Mouse (Mus musculus): ENCODE results near the gene Klhdc7b. TPM values are rescaled to one million over a fixed set of nuclear protein-coding genes. Genes with fewer than 3 reads are reported as not detected.

The Klhdc7b gene
- polyA plus RNA-seq, 1 experiment: 0.19 TPM

GRCm38 (mm10) chr15:89363051-89363450 is 21.7 kb upstream of the Klhdc7b start:
- H3K4me1 ChIP-seq (ENCODE audit: control insufficient read depth, insufficient read depth, low read length): no peaks in the 10 kb centered on the region
- TF ChIP-seq CTCF (IDR thresholded peaks at IDR 0.05; ENCODE audit: control insufficient read depth, insufficient read depth, insufficient replicate concordance, low read depth, low read length): no peak
- no peak for TF ChIP-seq POLR2A (IDR thresholded peaks at IDR 0.05; ENCODE audit: control insufficient read depth, low read depth, low read length)
- H3K27me3 ChIP-seq (ENCODE audit: control insufficient read depth, insufficient read depth, low read length): no peaks in the 10 kb centered on the region
- peaks cover 2% of the 10 kb centered on the region for H3K36me3 ChIP-seq (ENCODE audit: control insufficient read depth, insufficient read depth, low read length)
- no peak overlapping the region for H3K27ac ChIP-seq (ENCODE audit: control insufficient read depth, insufficient read depth, low read depth, low read length)
- no peak overlapping the region for H3K4me3 ChIP-seq (ENCODE audit: control insufficient read depth, low read depth, low read length)

- Histone ChIP-seq H3K27ac (ENCODE audit: control insufficient read depth, insufficient read depth, low read depth, low read length) (no peak overlapping the region), H3K36me3 (ENCODE audit: control insufficient read depth, insufficient read depth, low read length) (peaks cover 2% of the 10 kb centered on the region), H3K27me3 (ENCODE audit: control insufficient read depth, insufficient read depth, low read length) (no peaks in the 10 kb centered on the region), H3K4me3 (ENCODE audit: control insufficient read depth, low read depth, low read length) (no peak overlapping the region), H3K4me1 (ENCODE audit: control insufficient read depth, insufficient read depth, low read length) (no peaks in the 10 kb centered on the region)
- TF ChIP-seq CTCF (IDR thresholded peaks at IDR 0.05; ENCODE audit: control insufficient read depth, insufficient read depth, insufficient replicate concordance, low read depth, low read length) (no peak), POLR2A (IDR thresholded peaks at IDR 0.05; ENCODE audit: control insufficient read depth, low read depth, low read length) (no peak)
Measured at GRCm38 (mm10) chr15:89365141-89365551, 19.6 kb upstream of the Klhdc7b start.

- Histone ChIP-seq H3K36me3 (ENCODE audit: control insufficient read depth, insufficient read depth, low read length) (no peaks in the 10 kb centered on the region), H3K4me3 (ENCODE audit: control insufficient read depth, low read depth, low read length) (no peak overlapping the region), H3K27ac (ENCODE audit: control insufficient read depth, insufficient read depth, low read depth, low read length) (no peak overlapping the region)
Measured at GRCm38 (mm10) chr15:89372068-89372467, 12.6 kb upstream of the Klhdc7b start.

GRCm38 (mm10) chr15:89372536-89372935 is 12.2 kb upstream of the Klhdc7b start:
- no peak for TF ChIP-seq POLR2A (IDR thresholded peaks at IDR 0.05; ENCODE audit: control insufficient read depth, low read depth, low read length)
- Histone ChIP-seq H3K27ac (ENCODE audit: control insufficient read depth, insufficient read depth, low read depth, low read length) (no peak overlapping the region), H3K36me3 (ENCODE audit: control insufficient read depth, insufficient read depth, low read length) (no peaks in the 10 kb centered on the region), H3K27me3 (ENCODE audit: control insufficient read depth, insufficient read depth, low read length) (no peaks in the 10 kb centered on the region), H3K4me1 (ENCODE audit: control insufficient read depth, insufficient read depth, low read length) (peaks cover 17% of the 10 kb centered on the region), H3K4me3 (ENCODE audit: control insufficient read depth, low read depth, low read length) (peak overlapping the region; percentile 91)

More at GRCm38 (mm10) chr15:89372068-89372467, 12.6 kb upstream of the Klhdc7b start:
- TF ChIP-seq CTCF (IDR thresholded peaks at IDR 0.05; ENCODE audit: control insufficient read depth, insufficient read depth, insufficient replicate concordance, low read depth, low read length) (no peak), POLR2A (IDR thresholded peaks at IDR 0.05; ENCODE audit: control insufficient read depth, low read depth, low read length) (no peak)
- H3K4me1 ChIP-seq (ENCODE audit: control insufficient read depth, insufficient read depth, low read length): peaks cover 13% of the 10 kb centered on the region
- no peaks in the 10 kb centered on the region for H3K27me3 ChIP-seq (ENCODE audit: control insufficient read depth, insufficient read depth, low read length)

GRCm38 (mm10) chr15:89373027-89373761 is 11.5 kb upstream of the Klhdc7b start:
- peak; percentile 66; the same call in 1 of the 2 replicates for TF ChIP-seq CTCF (IDR thresholded peaks at IDR 0.05; ENCODE audit: control insufficient read depth, insufficient read depth, insufficient replicate concordance, low read depth, low read length)
- no peak for TF ChIP-seq POLR2A (IDR thresholded peaks at IDR 0.05; ENCODE audit: control insufficient read depth, low read depth, low read length)
- Histone ChIP-seq H3K36me3 (ENCODE audit: control insufficient read depth, insufficient read depth, low read length) (no peaks in the 10 kb centered on the region), H3K27ac (ENCODE audit: control insufficient read depth, insufficient read depth, low read depth, low read length) (peak overlapping the region; percentile 91), H3K4me3 (ENCODE audit: control insufficient read depth, low read depth, low read length) (peak overlapping the region; percentile 91), H3K4me1 (ENCODE audit: control insufficient read depth, insufficient read depth, low read length) (peaks cover 23% of the 10 kb centered on the region), H3K27me3 (ENCODE audit: control insufficient read depth, insufficient read depth, low read length) (no peaks in the 10 kb centered on the region)

- TF ChIP-seq CTCF (IDR thresholded peaks at IDR 0.05; ENCODE audit: control insufficient read depth, insufficient read depth, insufficient replicate concordance, low read depth, low read length) (peak; percentile 72; the same call in 1 of the 2 replicates), POLR2A (IDR thresholded peaks at IDR 0.05; ENCODE audit: control insufficient read depth, low read depth, low read length) (peak; percentile 84; the same call in 1 of the 2 replicates)
- Histone ChIP-seq H3K27ac (ENCODE audit: control insufficient read depth, insufficient read depth, low read depth, low read length) (peak within 1 kb of the TSS; percentile 91), H3K4me1 (ENCODE audit: control insufficient read depth, insufficient read depth, low read length) (peaks cover 29% of the 10 kb centered on the region), H3K36me3 (ENCODE audit: control insufficient read depth, insufficient read depth, low read length) (no peaks in the 10 kb centered on the region), H3K4me3 (ENCODE audit: control insufficient read depth, low read depth, low read length) (peak within 1 kb of the TSS; percentile 91), H3K27me3 (ENCODE audit: control insufficient read depth, insufficient read depth, low read length) (no peaks in the 10 kb centered on the region)
Measured at GRCm38 (mm10) chr15:89373762-89374248, 10.9 kb upstream of the Klhdc7b start, which contains the start of gene Sco2. Gene Sco2, minus strand, starts transcription at chr15:89373846.

- Histone ChIP-seq H3K27ac (ENCODE audit: control insufficient read depth, insufficient read depth, low read depth, low read length) (peak overlapping the region; percentile 91), H3K4me1 (ENCODE audit: control insufficient read depth, insufficient read depth, low read length) (peaks cover 34% of the 10 kb centered on the region)
- TF ChIP-seq POLR2A (IDR thresholded peaks at IDR 0.05; ENCODE audit: control insufficient read depth, low read depth, low read length) (no peak), CTCF (IDR thresholded peaks at IDR 0.05; ENCODE audit: control insufficient read depth, insufficient read depth, insufficient replicate concordance, low read depth, low read length) (no peak)
Measured at GRCm38 (mm10) chr15:89374340-89374739, 10.4 kb upstream of the Klhdc7b start.

More at GRCm38 (mm10) chr15:89374340-89374739, 10.4 kb upstream of the Klhdc7b start:
- Histone ChIP-seq H3K27me3 (ENCODE audit: control insufficient read depth, insufficient read depth, low read length) (peaks cover 2% of the 10 kb centered on the region; the same call in 1 of the 2 replicates), H3K36me3 (ENCODE audit: control insufficient read depth, insufficient read depth, low read length) (no peaks in the 10 kb centered on the region), H3K4me3 (ENCODE audit: control insufficient read depth, low read depth, low read length) (peak overlapping the region; percentile 91)

All from testis, adult 2 months (tissue).